Mouse (Mus musculus) brown adipose tissue, adult 24 weeks (tissue): ENCODE results near the gene Cpz. TPM values are rescaled to one million over a fixed set of nuclear protein-coding genes. Genes with fewer than 3 reads are reported as not detected.

Experiments
- H3K27ac ChIP-seq: fragments of 200-500 bp; replicated peaks from 2 replicates; pipeline ENCODE4 v1.5.1; 2012; ENCODE audit warnings: low read depth, mild to moderate bottlenecking, low read length
- H3K4me1 ChIP-seq: fragments of 200-500 bp; 2 replicates; pipeline ENCODE4 v1.6.1; 2012; ENCODE audit warnings: low read length, mixed read lengths; ENCODE audit not compliant: control insufficient read depth, insufficient read depth, insufficient read length
- H3K4me3 ChIP-seq: fragments of 200-500 bp; 2 replicates; pipeline ENCODE4 v1.5.1; 2012; ENCODE audit warnings: low read depth, mild to moderate bottlenecking, low read length, moderate library complexity; ENCODE audit not compliant: insufficient read depth
- polyA plus RNA-seq: library from polyadenylated mRNA; stranded (reverse); fragments of >200 nt; gene quantifications from 2 replicates; pipeline ENCODE4 v1.2.4, GENCODE M21; 2012; ENCODE audit not compliant: missing spikeins, insufficient read depth, insufficient read length

Cpz gene
- polyA plus RNA-seq, 1 experiment: 0.48 TPM

DNA sequence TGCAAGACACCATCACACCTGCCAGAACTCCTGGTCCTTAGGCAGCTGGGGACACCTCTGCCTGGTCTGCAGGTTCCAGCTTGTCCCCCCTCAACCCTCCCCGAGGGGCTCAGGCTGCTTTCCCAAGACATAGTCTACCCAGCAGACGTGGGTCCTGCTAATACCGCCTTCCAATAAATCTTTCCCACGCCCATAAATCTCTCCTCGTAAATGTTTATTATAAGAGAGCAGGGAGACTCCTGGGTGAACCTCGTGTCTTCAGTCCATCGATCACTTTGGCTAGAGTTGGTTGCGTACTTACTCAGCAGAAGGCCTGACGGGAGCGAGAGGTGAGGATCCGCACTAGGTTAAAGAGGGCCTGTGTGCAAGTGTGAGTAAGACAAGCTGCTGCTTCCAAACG, 31.7 kb downstream of the Cpz start:
- no peaks in the 10 kb centered on the region for H3K4me1 ChIP-seq
- H3K27ac ChIP-seq: no peak overlapping the region
- no peak overlapping the region for H3K4me3 ChIP-seq

DNA sequence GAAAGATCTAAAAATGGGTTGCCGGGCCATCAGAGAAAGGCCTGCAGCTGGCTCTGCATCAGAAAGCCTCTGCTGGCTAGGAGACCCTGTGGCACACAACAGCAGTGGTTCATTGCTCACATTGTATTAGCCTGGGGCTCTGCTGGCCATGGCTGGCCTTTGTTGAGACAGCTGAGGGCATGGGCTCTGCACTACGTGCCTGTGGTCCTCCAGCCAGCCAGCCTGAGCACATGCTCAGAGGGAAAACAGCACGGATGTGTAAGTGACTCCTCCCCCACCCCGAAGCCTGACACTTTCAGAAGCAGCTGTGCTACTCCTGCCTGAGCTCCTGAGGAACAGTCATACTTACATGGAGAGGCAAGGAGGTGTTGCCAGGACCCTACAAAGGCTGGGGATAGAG, 46.0 kb downstream of the Cpz start:
- H3K4me1 ChIP-seq: no peaks in the 10 kb centered on the region
- no peak overlapping the region for H3K4me3 ChIP-seq
- H3K27ac ChIP-seq: no peak overlapping the region

DNA sequence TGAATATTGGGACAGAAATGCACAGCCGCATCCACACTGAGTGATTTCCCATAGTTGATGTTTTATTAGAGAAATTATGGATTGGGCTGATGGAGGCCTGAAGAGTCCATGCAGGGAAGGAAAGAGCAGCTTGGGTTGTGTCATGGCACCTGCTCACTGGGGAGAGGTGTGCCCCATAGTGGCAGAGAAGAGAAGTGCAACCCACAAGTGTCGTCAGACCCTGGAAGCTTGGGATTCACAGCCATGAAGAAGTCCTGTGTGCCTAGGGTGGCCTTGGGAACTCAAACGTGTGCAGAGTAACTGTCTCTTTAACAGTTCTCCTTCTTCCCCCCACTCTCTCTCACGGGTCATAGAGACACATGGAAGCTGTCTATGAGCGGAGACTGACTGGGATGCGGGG, 50.3 kb downstream of the Cpz start:
- H3K4me1 ChIP-seq: no peaks in the 10 kb centered on the region
- no peak overlapping the region for H3K27ac ChIP-seq
- no peak overlapping the region for H3K4me3 ChIP-seq

DNA sequence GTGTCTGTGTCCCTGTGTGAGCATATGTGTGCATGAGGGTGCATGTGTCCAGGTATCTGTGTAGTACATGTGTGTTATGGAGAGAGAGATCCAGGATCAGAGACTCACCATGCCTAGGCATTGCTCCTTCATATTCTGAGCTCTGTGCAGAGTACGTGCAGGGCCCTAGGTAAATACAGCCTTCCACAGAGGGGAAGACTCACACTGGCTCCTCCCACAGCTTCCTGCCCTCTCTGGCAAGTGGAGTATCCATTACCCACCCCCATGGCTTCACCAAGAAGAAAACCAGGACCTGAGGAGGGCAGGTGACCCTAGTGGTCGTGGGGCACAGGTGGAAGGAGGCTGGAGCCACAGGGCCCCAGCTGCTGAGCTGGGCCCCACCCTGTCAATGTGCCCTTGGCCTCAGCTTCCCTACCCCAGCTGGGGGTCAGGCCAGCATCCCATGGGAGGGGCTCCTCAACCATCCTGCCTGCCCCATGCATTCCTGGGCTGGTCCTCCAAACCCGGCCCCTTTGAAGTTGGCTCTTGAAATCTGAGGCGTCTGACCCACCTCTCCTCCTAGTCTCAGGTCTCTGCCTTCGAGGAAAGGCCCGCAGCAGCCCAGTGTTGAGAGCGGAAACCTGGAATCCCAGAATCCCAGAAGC, 54.5 kb downstream of the Cpz start:
- no peaks in the 10 kb centered on the region for H3K4me1 ChIP-seq
- H3K27ac ChIP-seq: no peak overlapping the region
- no peak overlapping the region for H3K4me3 ChIP-seq

DNA sequence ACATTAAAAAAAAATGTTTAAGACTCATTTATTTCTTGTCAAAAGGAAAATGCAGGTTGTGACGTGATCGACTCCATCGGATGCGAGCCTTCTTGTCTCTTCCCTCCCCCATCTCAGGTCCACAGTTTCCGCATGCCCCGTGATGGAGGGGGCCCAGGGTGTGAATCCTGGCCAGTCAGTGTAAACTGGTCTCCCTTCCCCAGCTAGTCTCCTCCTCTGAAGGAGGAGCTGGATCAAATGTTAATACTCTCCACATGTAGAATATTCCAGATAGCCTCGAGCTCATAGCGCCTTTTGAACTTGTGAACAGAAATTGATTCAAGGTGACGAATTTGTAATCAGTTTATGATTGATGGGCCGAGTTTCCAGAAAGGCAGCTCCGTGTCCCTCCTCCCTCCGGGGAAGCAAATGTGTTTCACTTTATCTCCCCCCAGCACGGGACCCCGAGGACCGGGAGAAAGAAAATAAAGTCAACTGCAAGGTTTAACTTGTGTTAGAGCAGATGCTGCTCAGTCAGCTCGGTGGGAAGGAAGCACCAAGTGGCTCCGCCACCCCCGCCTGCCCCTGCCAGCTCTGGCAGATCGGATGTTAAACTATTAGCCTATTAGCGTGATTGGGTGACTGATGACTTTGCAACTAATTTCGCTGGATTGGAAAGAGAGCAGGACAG, 59.4 kb downstream of the Cpz start:
- no peaks in the 10 kb centered on the region for H3K4me1 ChIP-seq
- no peak overlapping the region for H3K27ac ChIP-seq
- H3K4me3 ChIP-seq: no peak overlapping the region

DNA sequence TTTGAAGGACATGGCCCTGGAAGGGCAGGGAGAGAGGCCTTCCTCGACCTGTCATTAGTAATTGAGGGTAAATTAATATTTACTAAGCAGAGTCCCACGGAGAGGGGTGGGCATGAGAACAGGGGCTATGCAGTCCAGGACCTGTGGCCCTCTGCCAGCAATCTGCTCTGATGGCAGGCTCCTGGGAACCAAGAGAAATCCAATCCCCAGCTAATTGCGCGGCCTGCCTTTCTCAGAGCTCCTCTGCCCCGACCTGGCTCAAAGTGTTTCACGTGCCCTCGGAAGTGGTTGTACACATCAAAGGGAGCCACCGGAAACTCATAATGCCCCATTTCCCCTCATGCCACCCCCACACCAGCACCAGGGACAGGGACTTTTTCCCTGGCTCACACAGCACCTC, 63.4 kb downstream of the Cpz start:
- Histone ChIP-seq H3K27ac (no peak overlapping the region), H3K4me1 (no peaks in the 10 kb centered on the region), H3K4me3 (no peak overlapping the region)

DNA sequence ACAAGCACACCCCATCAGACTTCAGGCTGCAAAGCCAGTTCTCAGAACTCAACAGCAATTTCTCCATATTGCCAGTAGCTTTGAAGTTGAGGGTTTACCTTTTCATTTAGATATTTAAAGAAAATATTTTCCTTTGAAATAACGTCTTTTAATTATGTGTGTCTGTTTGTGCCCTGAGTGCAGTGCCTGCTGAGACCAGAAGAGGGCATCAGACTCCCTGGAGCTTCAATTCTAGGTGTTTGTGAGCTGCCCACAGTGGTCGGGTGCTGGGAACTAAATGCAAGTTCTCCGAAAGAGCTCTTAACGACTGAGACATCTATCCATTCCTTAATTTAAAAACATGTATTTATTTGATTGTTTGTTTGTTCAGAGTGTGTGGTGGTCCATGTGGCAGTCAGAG, 65.7 kb downstream of the Cpz start:
- H3K4me3 ChIP-seq: no peak overlapping the region
- no peak overlapping the region for H3K27ac ChIP-seq
- no peaks in the 10 kb centered on the region for H3K4me1 ChIP-seq

DNA sequence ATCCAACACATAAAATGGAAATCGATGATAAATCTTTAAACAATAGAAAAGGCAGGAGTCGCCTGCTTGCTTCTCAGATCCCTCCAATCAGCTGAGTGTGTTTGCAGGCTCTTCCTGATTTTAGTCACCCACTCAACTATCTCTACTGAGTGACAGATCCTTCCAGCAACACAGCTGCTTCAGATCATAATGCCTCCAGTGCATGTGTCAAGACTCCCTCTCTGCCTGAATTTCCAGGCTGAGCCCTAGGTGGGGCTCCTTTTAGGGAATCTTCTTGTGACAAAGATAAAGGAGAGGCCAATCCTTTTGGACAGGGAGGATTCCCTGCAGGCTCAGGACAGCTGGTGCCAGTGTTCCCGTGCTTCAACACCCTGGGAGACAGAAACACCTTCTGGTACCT, 67.2 kb downstream of the Cpz start:
- no peaks in the 10 kb centered on the region for H3K4me1 ChIP-seq
- no peak overlapping the region for H3K27ac ChIP-seq
- no peak overlapping the region for H3K4me3 ChIP-seq

DNA sequence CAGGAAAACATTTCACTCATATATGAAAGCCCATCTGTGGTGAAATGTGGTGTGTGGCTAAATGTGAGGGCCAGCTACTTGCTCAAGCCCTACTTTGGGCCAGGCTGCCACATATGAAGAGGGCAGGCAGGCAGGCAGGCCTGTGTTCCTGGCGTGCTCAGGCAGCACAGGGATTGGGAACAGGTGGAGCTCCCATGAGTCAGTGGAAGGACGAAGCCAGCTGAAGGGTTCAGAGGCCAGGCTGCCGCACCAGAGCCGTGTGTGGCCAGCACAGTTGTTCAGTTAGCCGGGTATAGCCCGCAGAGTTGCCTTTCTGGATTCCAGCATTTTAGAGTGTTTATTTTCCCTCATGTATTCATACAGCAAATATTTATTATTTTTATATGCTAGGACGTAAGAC, 68.1 kb downstream of the Cpz start:
- H3K4me1 ChIP-seq: no peaks in the 10 kb centered on the region
- no peak overlapping the region for H3K27ac ChIP-seq
- H3K4me3 ChIP-seq: no peak overlapping the region

DNA sequence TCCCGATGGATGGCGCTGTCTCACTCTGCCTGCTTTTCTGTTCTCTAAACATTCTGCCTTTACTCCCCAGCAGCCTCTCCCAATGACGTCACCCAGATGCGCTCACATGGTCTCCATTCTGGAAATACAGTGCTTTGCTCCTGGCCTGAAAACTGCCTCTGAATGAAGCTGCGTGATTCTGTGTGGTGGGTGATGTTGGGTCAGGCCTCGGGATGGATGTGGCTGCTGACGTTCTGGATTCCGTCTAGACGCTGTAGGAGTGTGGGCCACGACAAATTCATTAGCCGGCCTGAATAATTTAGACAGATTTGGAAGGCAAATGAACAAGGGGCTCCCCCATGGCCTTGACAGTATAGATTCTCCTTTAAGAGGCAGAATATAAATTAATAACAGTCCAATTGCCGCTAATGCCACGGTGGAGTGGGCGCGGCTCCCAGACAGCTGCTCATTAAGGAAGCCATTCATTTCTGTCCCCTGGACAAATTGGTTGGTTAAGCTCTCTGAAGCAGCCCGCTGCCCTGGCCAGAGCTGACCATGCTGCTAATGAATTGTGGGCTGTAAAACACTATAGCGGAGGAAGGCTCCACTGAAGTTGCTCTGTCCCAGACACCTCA, 71.2 kb downstream of the Cpz start:
- Histone ChIP-seq H3K27ac (no peak overlapping the region), H3K4me1 (no peaks in the 10 kb centered on the region), H3K4me3 (no peak overlapping the region)

Other genes starting within 250 kb of the Cpz start
- gene Adra2c, start 247.4 kb downstream of the Cpz start, polyA plus RNA-seq: not detected in 2 replicates
- not detected in 2 replicates for gene Hmx1, start 136.6 kb downstream of the Cpz start, polyA plus RNA-seq
- 1.1 and 2.8 TPM in 2 replicates for gene Trmt44, start 49.4 kb upstream of the Cpz start, polyA plus RNA-seq
- 24.1 and 24.5 TPM in 2 replicates for gene Acox3, start 57.3 kb upstream of the Cpz start, polyA plus RNA-seq
- 60.4 and 62.3 TPM in 2 replicates for gene Htra3, start 154.1 kb upstream of the Cpz start, polyA plus RNA-seq
- gene Sh3tc1, start 214.3 kb upstream of the Cpz start, polyA plus RNA-seq: 16.6 and 17.9 TPM in 2 replicates
- gene Ablim2, start 232.2 kb upstream of the Cpz start, polyA plus RNA-seq: 4.6 and 7.5 TPM in 2 replicates